Mouse (Mus musculus) limb, embryonic 11.5 days (tissue): ENCODE results near the gene Spata6. TPM values are rescaled to one million over a fixed set of nuclear protein-coding genes. Genes with fewer than 3 reads are reported as not detected.

Experiments
- ATAC-seq: fragments of 200-750 bp; cut with Nextera tagmentation; 2 replicates; pipeline ENCODE4 v1.8.0; 2017; ENCODE audit warnings: low read depth; ENCODE audit not compliant: insufficient number of reproducible peaks, low FRiP score, low TSS enrichment
- DNase-seq: peaks from one replicate; pipeline ENCODE4 v3.0.0-alpha.2; 2015; ENCODE audit warnings: low spot score
- H3K27ac ChIP-seq: fragments of 300-500 bp; sonication (generic); replicated peaks from 2 replicates; pipeline ENCODE4 v1.5.1; 2014; ENCODE audit warnings: low read depth, mild to moderate bottlenecking, low read length
- H3K27me3 ChIP-seq: fragments of 300-500 bp; sonication (generic); 2 replicates; pipeline ENCODE4 v1.6.1; 2014; ENCODE audit warnings: mild to moderate bottlenecking, low read length, mixed read lengths; ENCODE audit not compliant: control insufficient read depth, insufficient read depth
- H3K36me3 ChIP-seq: fragments of 300-500 bp; sonication (generic); 2 replicates; pipeline ENCODE4 v1.6.1; 2014; ENCODE audit warnings: mild to moderate bottlenecking, low read length, moderate library complexity, mixed read lengths; ENCODE audit not compliant: control insufficient read depth, insufficient read depth
- H3K4me1 ChIP-seq: fragments of 300-500 bp; sonication (generic); 2 replicates; pipeline ENCODE4 v1.6.1; 2014; ENCODE audit warnings: low read length, mixed read lengths; ENCODE audit not compliant: control insufficient read depth, insufficient read depth
- H3K4me2 ChIP-seq: fragments of 300-500 bp; sonication (generic); 2 replicates; pipeline ENCODE4 v1.6.1; 2014; ENCODE audit warnings: low read depth, mild to moderate bottlenecking, moderate library complexity; ENCODE audit not compliant: severe bottlenecking
- H3K4me3 ChIP-seq: fragments of 300-500 bp; sonication (generic); 2 replicates; pipeline ENCODE4 v1.5.1; 2014; ENCODE audit warnings: low read depth, low read length
- H3K9ac ChIP-seq: fragments of 300-500 bp; sonication (generic); 2 replicates; pipeline ENCODE4 v1.6.1; 2014; ENCODE audit warnings: mild to moderate bottlenecking, low read length
- H3K9me3 ChIP-seq: fragments of 300-500 bp; sonication (generic); 2 replicates; pipeline ENCODE4 v1.6.1; 2016; ENCODE audit warnings: low read length; ENCODE audit not compliant: control insufficient read depth
- WGBS: fragments of 180-500 bp; shearing (Covaris S2); extraction: QIAGEN DNeasy Blood & Tissue Kit; methylation state at CpG from one replicate; pipeline ENCODE4 v1.1.7; 2014; 5-methylcytosine and 5-hydroxymethylcytosine counted together
- polyA plus RNA-seq: library from polyadenylated mRNA; unstranded; fragments of >200 nt; fragmentation: Nextera tagmentation; extraction: Ambion mirVana; gene quantifications from 2 replicates; pipeline ENCODE4 v1.2.1, GENCODE M21; 2014

Spata6 gene
- polyA plus RNA-seq, 1 experiment from 2014 or later = 31.8 TPM

- H3K27ac ChIP-seq = no peak overlapping the region
- no peak for DNase-seq
- 85% methylated on average over 2 of the region's 2 CpGs for WGBS
- ATAC-seq = no peak
- H3K27me3 ChIP-seq = no peaks in the 10 kb centered on the region
- no peaks in the 10 kb centered on the region for H3K4me1 ChIP-seq
- H3K4me3 ChIP-seq = no peak overlapping the region
- H3K9ac ChIP-seq = no peak overlapping the region
- no peak overlapping the region for H3K4me2 ChIP-seq
- H3K36me3 ChIP-seq = no peaks in the 10 kb centered on the region
- no peaks in the 10 kb centered on the region for H3K9me3 ChIP-seq
These were observed 148.1 kb downstream of the Spata6 start for GRCm38 (mm10) chr4:111867743-111868401.

Other genes with a start within 250 kb of the Spata6 start
- gene Slc5a9, start 182.9 kb downstream of the Spata6 start, polyA plus RNA-seq = 0.08 TPM in 1 of 2 replicates, not detected in the other
- not detected in 2 replicates for gene Skint8, start 199.4 kb downstream of the Spata6 start, polyA plus RNA-seq